Mouse (Mus musculus) neural tube, embryonic 15.5 days (tissue): ENCODE results near the gene Cep104. TPM values are rescaled to one million over a fixed set of nuclear protein-coding genes. Genes with fewer than 3 reads are reported as not detected.

Source experiments
- ATAC-seq: fragments of 200-750 bp; cut with Nextera tagmentation; 2 replicates; pipeline ENCODE4 v1.8.0; 2017; ENCODE audit warnings: mild to moderate bottlenecking, moderate TSS enrichment, moderate library complexity; ENCODE audit not compliant: low FRiP score
- H3K27ac ChIP-seq: fragments of 300-500 bp; sonication (generic); replicated peaks from 2 replicates; pipeline ENCODE4 v1.5.1; 2015; ENCODE audit warnings: mild to moderate bottlenecking, inconsistent platforms
- H3K27me3 ChIP-seq: fragments of 300-500 bp; sonication (generic); replicated peaks from 2 replicates; pipeline ENCODE4 v1.6.1; 2015; ENCODE audit warnings: inconsistent platforms
- H3K36me3 ChIP-seq: fragments of 300-500 bp; sonication (generic); 2 replicates; pipeline ENCODE4 v1.6.1; 2015; ENCODE audit warnings: inconsistent platforms
- H3K4me1 ChIP-seq: fragments of 300-500 bp; sonication (generic); 2 replicates; pipeline ENCODE4 v1.6.1; 2015; ENCODE audit warnings: inconsistent platforms
- H3K4me2 ChIP-seq: fragments of 300-500 bp; sonication (generic); 2 replicates; pipeline ENCODE4 v1.6.1; 2015; ENCODE audit warnings: inconsistent platforms, mild to moderate bottlenecking, moderate library complexity
- H3K4me3 ChIP-seq: fragments of 300-500 bp; sonication (generic); replicated peaks from 2 replicates; pipeline ENCODE4 v1.5.1; 2015; ENCODE audit warnings: mild to moderate bottlenecking, inconsistent platforms
- H3K9ac ChIP-seq: fragments of 300-500 bp; sonication (generic); replicated peaks from 2 replicates; pipeline ENCODE4 v1.6.1; 2015; ENCODE audit warnings: mild to moderate bottlenecking, inconsistent platforms
- H3K9me3 ChIP-seq: fragments of 300-500 bp; sonication (generic); replicated peaks from 2 replicates; pipeline ENCODE4 v1.6.1; 2016; ENCODE audit warnings: inconsistent platforms
- WGBS: fragments of 180-500 bp; shearing (Covaris S2); methylation state at CpG from one replicate; pipeline ENCODE4 v1.1.7; 2015; ENCODE audit warnings: mixed read lengths; 5-methylcytosine and 5-hydroxymethylcytosine counted together
- polyA plus RNA-seq: library from polyadenylated mRNA; unstranded; fragments of >200 nt; fragmentation: Nextera tagmentation; extraction: Ambion mirVana; gene quantifications from 2 replicates; pipeline ENCODE4 v1.2.1, GENCODE M21; 2015

The Cep104 gene
- polyA plus RNA-seq, 1 experiment from 2014 or later = 15.6 TPM

GRCm38 (mm10) chr4:153956569-153957405 is 18.2 kb upstream of the Cep104 start, which contains the start of gene A430005L14Rik:
A430005L14Rik (plus strand) TSS chr4:153957237.
- Histone ChIP-seq H3K4me2 (peak within 1 kb of the TSS; percentile 85), H3K27ac (peak within 1 kb of the TSS; percentile 90), H3K9ac (peak within 1 kb of the TSS; percentile 91), H3K9me3 (no peaks in the 10 kb centered on the region), H3K4me3 (peak within 1 kb of the TSS; percentile 76), H3K27me3 (no peaks in the 10 kb centered on the region), H3K36me3 (peaks cover 24% of the 10 kb centered on the region), H3K4me1 (peaks cover 21% of the 10 kb centered on the region)
- 2% methylated on average over 54 of the region's 67 CpGs for WGBS
- ATAC-seq = peak; percentile 95

DNA sequence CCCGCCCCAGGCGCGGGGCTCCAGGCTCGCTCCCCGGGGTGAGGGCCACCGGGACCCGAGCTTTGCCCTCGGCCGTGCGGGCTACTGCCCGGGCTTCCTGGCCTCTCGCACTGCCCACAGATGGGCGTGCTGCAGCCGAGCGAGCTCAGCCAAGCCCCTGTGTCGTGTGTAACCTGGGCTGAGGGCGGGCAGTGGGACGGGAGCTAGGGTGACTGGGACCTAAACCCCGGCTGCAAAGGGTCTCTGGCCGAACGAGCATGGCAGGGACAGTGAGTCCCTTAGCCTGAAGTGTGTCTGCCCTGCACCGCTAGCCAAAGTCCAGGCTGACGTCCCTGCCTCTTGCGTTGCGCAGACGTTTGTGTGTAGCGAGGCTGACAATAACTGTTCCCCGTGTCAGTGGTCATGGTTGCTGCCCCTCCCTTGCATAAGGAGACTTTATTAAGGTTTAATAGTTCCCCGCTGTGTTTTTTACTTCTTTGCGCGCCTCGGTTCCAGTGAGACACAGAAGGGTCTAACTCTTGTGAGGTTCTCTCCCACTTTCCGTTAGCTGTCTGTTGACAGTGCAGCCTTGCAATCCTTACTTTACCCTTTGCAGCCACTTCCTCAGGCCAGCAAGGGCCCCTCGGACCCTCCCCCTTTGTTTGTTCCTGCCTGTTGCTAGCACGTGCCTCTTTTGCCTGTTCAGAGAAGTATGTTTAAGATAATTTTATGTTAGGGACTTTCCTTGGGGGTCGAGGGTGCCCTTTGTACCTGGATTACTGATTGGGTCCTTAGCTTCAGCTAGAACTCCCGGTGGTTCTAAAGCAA is 17.3 kb upstream of the Cep104 start:
- H3K36me3 ChIP-seq = peaks cover 32% of the 10 kb centered on the region
- ATAC-seq = peak; percentile 68
- under 1% methylated on average over 37 of the region's 37 CpGs for WGBS
- H3K9me3 ChIP-seq = no peaks in the 10 kb centered on the region
- H3K4me1 ChIP-seq = peaks cover 21% of the 10 kb centered on the region
- H3K27me3 ChIP-seq = no peaks in the 10 kb centered on the region
- peak overlapping the region; percentile 76 for H3K4me3 ChIP-seq
- peak overlapping the region; percentile 91 for H3K9ac ChIP-seq
- peak overlapping the region; percentile 85 for H3K4me2 ChIP-seq
- H3K27ac ChIP-seq = peak overlapping the region; percentile 90

DNA sequence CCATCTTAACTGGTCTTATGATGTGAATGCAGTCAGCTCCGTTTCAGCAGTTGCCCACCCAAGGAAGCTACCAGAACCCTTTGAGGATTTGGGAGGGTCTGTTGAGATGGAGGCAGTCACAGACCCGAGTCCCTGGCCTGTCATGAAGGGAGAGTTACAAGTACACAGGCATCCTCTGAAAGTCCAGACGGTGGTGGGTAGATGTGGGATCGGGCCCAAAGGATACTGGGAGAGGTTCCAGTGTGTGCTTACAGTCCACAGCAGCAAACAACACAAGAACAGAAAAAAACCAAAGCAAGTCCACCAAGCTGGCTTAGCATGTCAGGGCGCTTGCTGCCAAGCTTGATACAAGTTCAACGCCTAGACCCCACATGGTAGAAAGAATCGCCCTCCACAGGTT is 12.4 kb upstream of the Cep104 start:
- WGBS = 85% methylated on average over 7 of the region's 7 CpGs

GRCm38 (mm10) chr4:153966651-153967050 is 8.3 kb upstream of the Cep104 start:
- 91% methylated on average over 5 of the region's 5 CpGs for WGBS
- no peaks in the 10 kb centered on the region for H3K9me3 ChIP-seq
- no peak overlapping the region for H3K9ac ChIP-seq
- H3K36me3 ChIP-seq = peaks cover 81% of the 10 kb centered on the region
- ATAC-seq = no peak
- H3K4me1 ChIP-seq = no peaks in the 10 kb centered on the region
- no peaks in the 10 kb centered on the region for H3K27me3 ChIP-seq
- H3K4me3 ChIP-seq = no peak overlapping the region
- H3K27ac ChIP-seq = no peak overlapping the region
- H3K4me2 ChIP-seq = no peak overlapping the region

More for the DNA sequence above, 12.4 kb upstream of the Cep104 start:
- Histone ChIP-seq H3K4me1 (peaks cover 14% of the 10 kb centered on the region), H3K9ac (no peak overlapping the region), H3K4me2 (no peak overlapping the region), H3K36me3 (peaks cover 68% of the 10 kb centered on the region), H3K4me3 (no peak overlapping the region), H3K27ac (no peak overlapping the region), H3K27me3 (no peaks in the 10 kb centered on the region), H3K9me3 (no peaks in the 10 kb centered on the region)
- ATAC-seq = no peak

- 87% methylated on average over 2 of the region's 2 CpGs for WGBS
- ATAC-seq = no peak
Observed at GRCm38 (mm10) chr4:153967556-153967955, 7.4 kb upstream of the Cep104 start.

GRCm38 (mm10) chr4:153968063-153968462 is 6.9 kb upstream of the Cep104 start:
- H3K4me1 ChIP-seq = peaks cover 5% of the 10 kb centered on the region
- peaks cover 69% of the 10 kb centered on the region for H3K36me3 ChIP-seq
- WGBS = 94% methylated on average over 2 of the region's 2 CpGs
- no peak for ATAC-seq
- no peak overlapping the region for H3K27ac ChIP-seq
- no peak overlapping the region for H3K4me3 ChIP-seq
- no peak overlapping the region for H3K9ac ChIP-seq
- no peaks in the 10 kb centered on the region for H3K9me3 ChIP-seq
- no peak overlapping the region for H3K4me2 ChIP-seq
- no peaks in the 10 kb centered on the region for H3K27me3 ChIP-seq

More at GRCm38 (mm10) chr4:153967556-153967955, 7.4 kb upstream of the Cep104 start:
- H3K9ac ChIP-seq = no peak overlapping the region
- peaks cover 74% of the 10 kb centered on the region for H3K36me3 ChIP-seq
- H3K27ac ChIP-seq = no peak overlapping the region
- no peaks in the 10 kb centered on the region for H3K9me3 ChIP-seq
- H3K27me3 ChIP-seq = no peaks in the 10 kb centered on the region
- H3K4me3 ChIP-seq = no peak overlapping the region
- 0 out of 2 replicates have a peak, but pooled peaks cover 1% of the 10 kb centered on the region for H3K4me1 ChIP-seq
- H3K4me2 ChIP-seq = no peak overlapping the region

DNA sequence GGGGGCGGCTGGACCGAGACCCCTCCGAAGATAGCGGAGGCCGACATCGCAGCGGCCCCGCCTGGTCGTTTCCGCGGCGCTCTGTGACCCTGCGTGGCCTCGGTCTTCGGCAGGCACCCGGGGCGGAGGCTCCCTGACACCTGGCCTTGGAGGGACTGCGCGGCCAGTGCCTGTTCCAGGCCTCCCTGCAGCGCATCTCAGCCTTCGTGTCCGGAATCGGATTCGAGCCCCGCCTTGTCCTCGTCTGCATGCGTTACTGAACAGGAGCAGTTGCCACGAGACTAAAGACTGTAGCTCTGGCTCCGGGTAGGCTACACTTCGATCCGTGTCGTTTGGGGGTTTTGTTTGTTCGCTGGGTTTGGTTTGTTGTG is 283 bp downstream of the Cep104 start:
- H3K4me2 ChIP-seq = peak overlapping the region; percentile 93
- peaks cover 46% of the 10 kb centered on the region for H3K4me1 ChIP-seq
- WGBS = under 1% methylated on average over 33 of the region's 33 CpGs
- H3K4me3 ChIP-seq = peak overlapping the region; percentile 88
- H3K9me3 ChIP-seq = no peaks in the 10 kb centered on the region
- H3K27me3 ChIP-seq = no peaks in the 10 kb centered on the region
- peak; percentile 60; the same call in 1 of the 2 replicates for ATAC-seq
- H3K27ac ChIP-seq = peak overlapping the region; percentile 76
- peak overlapping the region; percentile 84 for H3K9ac ChIP-seq
- peaks cover 31% of the 10 kb centered on the region for H3K36me3 ChIP-seq

GRCm38 (mm10) chr4:153975768-153976167 is 774 bp downstream of the Cep104 start:
- WGBS = 36% methylated on average over 6 of the region's 6 CpGs
- H3K4me1 ChIP-seq = peaks cover 46% of the 10 kb centered on the region

DNA sequence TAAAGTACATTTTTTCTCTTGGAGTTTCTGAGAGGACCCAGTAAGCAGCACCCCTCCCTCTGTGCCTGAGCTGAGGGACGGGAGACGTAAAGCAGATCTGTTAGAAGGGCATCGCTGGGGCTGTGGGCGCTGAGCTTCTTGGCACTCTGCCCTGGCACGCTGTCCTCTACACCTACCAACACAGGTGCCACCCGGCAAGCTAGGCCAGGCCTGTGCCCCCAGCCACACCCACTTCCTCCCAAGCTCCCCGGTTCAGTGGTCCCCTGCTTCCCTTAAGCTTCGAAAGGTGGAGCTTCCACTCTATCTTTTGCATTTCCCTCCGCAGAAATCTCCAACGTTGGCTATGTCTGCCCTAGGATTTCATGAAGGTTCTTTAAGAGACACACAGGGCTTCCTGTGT is 4.2 kb downstream of the Cep104 start:
- Histone ChIP-seq H3K9me3 (no peaks in the 10 kb centered on the region), H3K27me3 (no peaks in the 10 kb centered on the region), H3K4me2 (no peak overlapping the region), H3K27ac (no peak overlapping the region), H3K4me3 (no peak overlapping the region), H3K4me1 (peaks cover 29% of the 10 kb centered on the region), H3K36me3 (peaks cover 52% of the 10 kb centered on the region), H3K9ac (no peak overlapping the region)
- no peak for ATAC-seq
- 94% methylated on average over 10 of the region's 10 CpGs for WGBS

More at GRCm38 (mm10) chr4:153975768-153976167, 774 bp downstream of the Cep104 start:
- no peak overlapping the region for H3K27ac ChIP-seq
- no peak for ATAC-seq
- no peaks in the 10 kb centered on the region for H3K9me3 ChIP-seq
- peak overlapping the region; percentile 88 for H3K4me3 ChIP-seq
- peak overlapping the region; percentile 84 for H3K9ac ChIP-seq
- H3K36me3 ChIP-seq = peaks cover 31% of the 10 kb centered on the region
- no peaks in the 10 kb centered on the region for H3K27me3 ChIP-seq
- H3K4me2 ChIP-seq = peak overlapping the region; percentile 93

GRCm38 (mm10) chr4:153980470-153980869 is 5.5 kb downstream of the Cep104 start:
- no peak overlapping the region for H3K4me2 ChIP-seq
- no peaks in the 10 kb centered on the region for H3K27me3 ChIP-seq
- no peaks in the 10 kb centered on the region for H3K9me3 ChIP-seq
- ATAC-seq = no peak
- peaks cover 65% of the 10 kb centered on the region for H3K36me3 ChIP-seq
- H3K27ac ChIP-seq = no peak overlapping the region
- 95% methylated on average over 11 of the region's 11 CpGs for WGBS
- H3K4me1 ChIP-seq = peaks cover 26% of the 10 kb centered on the region
- H3K9ac ChIP-seq = no peak overlapping the region
- no peak overlapping the region for H3K4me3 ChIP-seq

DNA sequence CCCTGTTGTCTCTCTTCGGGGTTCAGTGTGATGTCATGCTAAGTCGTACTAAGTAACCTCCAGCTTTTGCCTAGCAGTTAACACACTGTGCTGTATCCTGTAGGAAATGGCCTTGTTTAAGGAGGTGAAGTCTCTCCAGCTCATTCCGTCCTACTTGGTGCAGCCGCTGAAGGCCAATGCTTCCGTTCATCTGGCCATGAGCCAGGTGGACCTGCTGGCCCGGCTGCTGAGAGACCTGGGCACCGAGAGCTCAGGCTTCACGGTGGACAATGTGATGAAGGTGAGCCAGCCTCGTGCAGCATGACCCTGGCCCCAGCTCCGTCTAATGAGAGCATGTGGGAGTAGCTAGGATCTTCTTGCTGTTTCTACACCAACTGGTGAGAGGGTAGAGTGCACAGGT is 17.7 kb downstream of the Cep104 start:
- no peaks in the 10 kb centered on the region for H3K27me3 ChIP-seq
- no peak overlapping the region for H3K9ac ChIP-seq
- H3K4me3 ChIP-seq = no peak overlapping the region
- H3K4me2 ChIP-seq = no peak overlapping the region
- no peak overlapping the region for H3K27ac ChIP-seq
- no peaks in the 10 kb centered on the region for H3K9me3 ChIP-seq
- WGBS = 88% methylated on average over 10 of the region's 10 CpGs
- no peak for ATAC-seq
- no peaks in the 10 kb centered on the region for H3K4me1 ChIP-seq
- peaks cover 90% of the 10 kb centered on the region for H3K36me3 ChIP-seq
